8 mouse cellular contexts compared by ENCODE assay signal in the genomic region with DNA sequence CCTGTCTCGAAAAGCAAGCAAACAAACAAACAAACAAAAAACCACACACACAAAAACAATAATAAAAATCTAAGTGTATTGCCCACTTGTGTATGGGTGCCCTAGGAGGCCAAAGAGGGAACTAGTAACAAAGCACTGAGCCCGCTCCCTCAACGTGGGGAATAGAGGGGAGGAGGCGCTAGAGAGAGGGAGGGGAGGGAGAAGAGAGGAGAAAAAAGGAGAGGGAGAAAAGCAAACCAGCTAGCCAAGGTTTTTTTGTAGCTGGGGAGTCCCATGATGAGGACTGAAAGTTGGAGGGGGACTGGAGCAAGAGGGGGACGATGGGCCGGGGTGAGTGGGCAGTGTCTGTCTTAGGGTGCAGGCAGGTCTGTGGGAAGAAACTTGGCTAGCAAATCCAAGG. TPM values are rescaled to one million over a fixed set of nuclear protein-coding genes. Genes with fewer than 3 reads are reported as not detected.
A peak's percentile ranks its signal among the peaks of the same experiment; 100 is the strongest.
DNase-seq lines count a peak whose midpoint lies in the region; ATAC-seq and TF ChIP-seq lines count a peak whose summit lies in the region.

No protein-coding gene starts in this region.

- H3K9me3 ChIP-seq in embryonic facial prominence, embryonic 11.5 days (replicated peaks; ENCODE audit: control insufficient read depth, low read length): no peaks in the 10 kb centered on the region
- H3K9me3 ChIP-seq in intestine, postnatal 0 days (ENCODE audit: control insufficient read depth): no peaks in the 10 kb centered on the region
- no peaks in the 10 kb centered on the region for H3K9me3 ChIP-seq in neural tube, embryonic 12.5 days

- TF ChIP-seq POLR2A in cerebellum, adult 2 months (IDR thresholded peaks at IDR 0.05; ENCODE audit: borderline replicate concordance, insufficient read depth, low read length): no peak

- peak overlapping the region; percentile 82 for H3K4me2 ChIP-seq in embryonic facial prominence, embryonic 11.5 days (ENCODE audit: low read depth, low read length)
- peak overlapping the region; percentile 84 for H3K4me2 ChIP-seq in intestine, postnatal 0 days (replicated peaks; ENCODE audit: low read depth)
- H3K4me2 ChIP-seq in neural tube, embryonic 12.5 days (replicated peaks): peak overlapping the region; percentile 78

- peak overlapping the region; percentile 73 for H3K4me3 ChIP-seq in cerebellum, adult 2 months (replicated peaks; ENCODE audit: insufficient read depth, low read depth, low read length)
- peak overlapping the region; percentile 96 for H3K4me3 ChIP-seq in embryonic facial prominence, embryonic 11.5 days (ENCODE audit: low read depth, low read length)
- H3K4me3 ChIP-seq in intestine, postnatal 0 days (ENCODE audit: low read depth, low read length): peak overlapping the region; percentile 94
- peak overlapping the region; percentile 93 for H3K4me3 ChIP-seq in neural tube, embryonic 12.5 days

- H3K9ac ChIP-seq in embryonic facial prominence, embryonic 11.5 days (replicated peaks; ENCODE audit: low read length): peak overlapping the region; percentile 92
- H3K9ac ChIP-seq in intestine, postnatal 0 days (ENCODE audit: low read depth, low read length): peak overlapping the region; percentile 87
- H3K9ac ChIP-seq in neural tube, embryonic 12.5 days: peak overlapping the region; percentile 97

- peaks cover 2% of the 10 kb centered on the region; the same call in 1 of the 2 replicates for H3K36me3 ChIP-seq in embryonic facial prominence, embryonic 11.5 days (replicated peaks; ENCODE audit: control insufficient read depth, insufficient read depth, low read depth, low read length)
- peaks cover 4% of the 10 kb centered on the region; the same call in 1 of the 2 replicates for H3K36me3 ChIP-seq in intestine, postnatal 0 days (ENCODE audit: control insufficient read depth, insufficient read depth)
- no peaks in the 10 kb centered on the region for H3K36me3 ChIP-seq in neural tube, embryonic 12.5 days

- no peaks in the 10 kb centered on the region for H3K27me3 ChIP-seq in cerebellum, adult 2 months (ENCODE audit: control insufficient read depth, insufficient read depth, low read length)
- H3K27me3 ChIP-seq in embryonic facial prominence, embryonic 11.5 days (ENCODE audit: control insufficient read depth, insufficient read depth, low read length): no peaks in the 10 kb centered on the region
- H3K27me3 ChIP-seq in intestine, postnatal 0 days (replicated peaks; ENCODE audit: control insufficient read depth, insufficient read depth, low read length): no peaks in the 10 kb centered on the region
- H3K27me3 ChIP-seq in neural tube, embryonic 12.5 days (replicated peaks): no peaks in the 10 kb centered on the region; the same call in 1 of the 2 replicates

- peak; percentile 15; the same call in 1 of the 2 replicates for ATAC-seq in embryonic facial prominence, embryonic 11.5 days (replicated peaks; ENCODE audit: insufficient number of reproducible peaks, low FRiP score, low TSS enrichment, low read depth)
- no peak for ATAC-seq in intestine, postnatal 0 days
- ATAC-seq in neural tube, embryonic 12.5 days (ENCODE audit: low FRiP score, low read depth): peak; percentile 30
- ATAC-seq in frontal cortex, adult (ENCODE audit: low TSS enrichment): no peak; the same call in 1 of the 2 replicates

- DNase-seq in cerebellum, adult 2 months: no peak
- DNase-seq in cerebellum, adult 18-20 months: no peak
- DNase-seq in 3T3-L1 (ENCODE audit: low read depth, low spot score): peak; percentile 44
- DNase-seq in embryonic facial prominence, embryonic 11.5 days (ENCODE audit: low spot score): peak; percentile 75
- DNase-seq in cerebellum, postnatal 36 days: no peak

- no peak for TF ChIP-seq CTCF in cerebellum, adult 2 months (IDR thresholded peaks at IDR 0.05; ENCODE audit: borderline replicate concordance, insufficient read depth, low read depth, low read length)
- TF ChIP-seq CTCF in intestine, postnatal 0 days (IDR thresholded peaks at IDR 0.05; ENCODE audit: low read depth): peak; percentile 41; the same call in 1 of the 2 replicates

- 5% methylated on average over 6 of the region's 6 CpGs for WGBS in cerebellum, adult 2 months
- 13% methylated on average over 6 of the region's 6 CpGs for WGBS in embryonic facial prominence, embryonic 11.5 days
- WGBS in intestine, postnatal 0 days: 4% methylated on average over 6 of the region's 6 CpGs
- WGBS in neural tube, embryonic 12.5 days: 8% methylated on average over 6 of the region's 6 CpGs

- H3K4me1 ChIP-seq in cerebellum, adult 2 months (ENCODE audit: control insufficient read depth, insufficient read depth, low read length): peaks cover 5% of the 10 kb centered on the region
- H3K4me1 ChIP-seq in embryonic facial prominence, embryonic 11.5 days (ENCODE audit: control insufficient read depth, insufficient read depth, low read length): peaks cover 5% of the 10 kb centered on the region
- H3K4me1 ChIP-seq in intestine, postnatal 0 days (replicated peaks; ENCODE audit: control insufficient read depth, insufficient read depth, low read length): no peaks in the 10 kb centered on the region; the same call in 1 of the 2 replicates
- H3K4me1 ChIP-seq in neural tube, embryonic 12.5 days: peaks cover 32% of the 10 kb centered on the region

- H3K27ac ChIP-seq in cerebellum, adult 2 months (ENCODE audit: insufficient read depth, low read length): peak overlapping the region; percentile 83
- H3K27ac ChIP-seq in embryonic facial prominence, embryonic 11.5 days (replicated peaks; ENCODE audit: low read depth, low read length): peak overlapping the region; percentile 100
- peak overlapping the region; percentile 98 for H3K27ac ChIP-seq in intestine, postnatal 0 days (ENCODE audit: low read depth, low read length)
- H3K27ac ChIP-seq in neural tube, embryonic 12.5 days: peak overlapping the region; percentile 98

RNA-seq across cellular contexts. Expression of gene Srsf10, which starts 0.5 kb away (rescaled TPM):
- polyA plus RNA-seq in cerebellum, adult 2 months (2012; rRNA removed): 54.7 and 61.5 TPM in 2 replicates
- 421 and 489 TPM in 2 replicates for polyA plus RNA-seq in embryonic facial prominence, embryonic 11.5 days (2014; fragmentation: Nextera tagmentation; extraction: Ambion mirVana)
- 84.2 and 89.2 TPM in 2 replicates for polyA plus RNA-seq in intestine, postnatal 0 days (2015; fragmentation: Nextera tagmentation; extraction: Ambion mirVana)
- 279 and 303 TPM in 2 replicates for polyA plus RNA-seq in neural tube, embryonic 12.5 days (2016; fragmentation: Nextera tagmentation; extraction: Ambion mirVana)

RNA-seq across cellular contexts. Expression of gene Pnrc2, which starts 18.6 kb away (rescaled TPM):
- 59.7 and 61.5 TPM in 2 replicates for polyA plus RNA-seq in cerebellum, adult 2 months (2012; rRNA removed)
- 227 and 251 TPM in 2 replicates for polyA plus RNA-seq in embryonic facial prominence, embryonic 11.5 days (2014; fragmentation: Nextera tagmentation; extraction: Ambion mirVana)
- 103 and 114 TPM in 2 replicates for polyA plus RNA-seq in intestine, postnatal 0 days (2015; fragmentation: Nextera tagmentation; extraction: Ambion mirVana)
- polyA plus RNA-seq in neural tube, embryonic 12.5 days (2016; fragmentation: Nextera tagmentation; extraction: Ambion mirVana): 145 and 154 TPM in 2 replicates

RNA-seq across cellular contexts. Expression of gene Cnr2, which starts 40.1 kb away (rescaled TPM):
- 0.05 and 0.06 TPM in 2 replicates for polyA plus RNA-seq in cerebellum, adult 2 months (2012; rRNA removed)
- 0.25 and 0.43 TPM in 2 replicates for polyA plus RNA-seq in embryonic facial prominence, embryonic 11.5 days (2014; fragmentation: Nextera tagmentation; extraction: Ambion mirVana)
- 0.14 and 0.24 TPM in 2 replicates for polyA plus RNA-seq in intestine, postnatal 0 days (2015; fragmentation: Nextera tagmentation; extraction: Ambion mirVana)
- 0.32 and 0.34 TPM in 2 replicates for polyA plus RNA-seq in neural tube, embryonic 12.5 days (2016; fragmentation: Nextera tagmentation; extraction: Ambion mirVana)

Comparison
In these comparisons a context has a peak if more than half of its experiments do, and no peak if none do; other contexts are left out.
1. DNase-seq: peak in 3T3-L1 (single experiment) and embryonic facial prominence, embryonic 11.5 days (single experiment); none in cerebellum, adult 2 months (0 of 2), cerebellum, adult 18-20 months (0 of 2) and cerebellum, postnatal 36 days (0 of 2).
2. ATAC-seq: peak in embryonic facial prominence, embryonic 11.5 days (single experiment) and neural tube, embryonic 12.5 days (single experiment); none in intestine, postnatal 0 days (single experiment) and frontal cortex, adult (single experiment).
3. Peak in every context shown above with its lines, with median percentiles within 50 percentile points of each other: H3K27ac ChIP-seq, H3K4me3 ChIP-seq, H3K4me2 ChIP-seq and H3K9ac ChIP-seq.